Comparison of ENCODE assay signal across 16 mouse cellular contexts in the genomic region with DNA sequence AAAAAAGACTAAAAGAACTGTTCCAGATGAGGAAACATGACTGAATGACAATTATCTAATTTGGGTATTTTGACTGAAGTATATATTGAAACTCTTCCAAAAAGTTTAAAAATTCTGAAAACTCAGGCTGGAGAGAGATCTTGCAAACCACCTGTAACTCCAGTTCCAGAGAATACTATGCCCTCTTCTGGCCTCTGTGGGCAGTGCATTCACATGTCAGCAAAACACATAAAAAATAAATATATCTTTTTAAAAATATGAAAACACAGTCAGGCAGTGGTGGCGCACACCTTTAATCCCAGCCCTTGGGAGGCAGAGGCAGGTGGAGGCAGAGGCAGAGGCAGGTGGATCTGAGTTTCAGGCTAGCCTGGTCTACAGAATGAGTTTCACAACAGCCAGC. TPM values are rescaled to one million over a fixed set of nuclear protein-coding genes. Genes with fewer than 3 reads are reported as not detected.
DNase-seq lines count a peak whose midpoint lies in the region; ATAC-seq and TF ChIP-seq lines count a peak whose summit lies in the region.
"Had no signal": no experiment of that assay in that cellular context is flagged by ENCODE, and none has a peak within 500 bp of the region (broad histone marks: within the 10 kb centered on the region; RNA-seq: fewer than 3 reads in every experiment).

No protein-coding gene starts in this region.

- H3K27ac ChIP-seq in left cerebral cortex, adult 2 months = no peak overlapping the region
- no peak overlapping the region for H3K27ac ChIP-seq in liver, postnatal 0 days (ENCODE audit: low read depth)
- no peak overlapping the region for H3K27ac ChIP-seq in cerebellum, adult 2 months (ENCODE audit: insufficient read depth, low read length)
- H3K27ac ChIP-seq: forebrain, embryonic 12.5 days had no signal

- 77% methylated on average over 1 of the region's 1 CpGs for WGBS in liver, postnatal 0 days (ENCODE audit: insufficient replicate concordance)
- 100% methylated on average over 1 of the region's 1 CpGs for WGBS in cerebellum, adult 2 months

- H3K9me3 ChIP-seq in liver, postnatal 0 days (ENCODE audit: low read length) = no peaks in the 10 kb centered on the region
- H3K9me3 ChIP-seq: forebrain, embryonic 12.5 days; G1E had no signal

- no peak for TF ChIP-seq POLR2A in cerebellum, adult 2 months (IDR thresholded peaks at IDR 0.05; ENCODE audit: borderline replicate concordance, insufficient read depth, low read length)

- no peak for ATAC-seq in liver, postnatal 0 days
- ATAC-seq in activated CD4-positive, CD25-positive, alpha-beta regulatory T cell, adult 4 months = no peak
- ATAC-seq: hindbrain, embryonic 16.5 days had no signal

- no peak overlapping the region for H3K4me3 ChIP-seq in left cerebral cortex, adult 2 months
- H3K4me3 ChIP-seq in liver, postnatal 0 days (ENCODE audit: low read depth, low read length) = no peak overlapping the region
- no peak overlapping the region for H3K4me3 ChIP-seq in cerebellum, adult 2 months (replicated peaks; ENCODE audit: insufficient read depth, low read depth, low read length)
- H3K4me3 ChIP-seq: forebrain, embryonic 12.5 days had no signal

- no peaks in the 10 kb centered on the region for H3K36me3 ChIP-seq in liver, postnatal 0 days (replicated peaks; ENCODE audit: insufficient read depth, low read length)
- H3K36me3 ChIP-seq: forebrain, embryonic 12.5 days had no signal

- 0 out of 2 replicates have a peak, but pooled peaks cover 2% of the 10 kb centered on the region for H3K4me1 ChIP-seq in liver, postnatal 0 days (ENCODE audit: insufficient read depth)
- H3K4me1 ChIP-seq in cerebellum, adult 2 months (ENCODE audit: control insufficient read depth, insufficient read depth, low read length) = no peaks in the 10 kb centered on the region

- no peaks in the 10 kb centered on the region for H3K27me3 ChIP-seq in liver, postnatal 0 days (ENCODE audit: insufficient read depth, low read length)
- no peaks in the 10 kb centered on the region for H3K27me3 ChIP-seq in cerebellum, adult 2 months (ENCODE audit: control insufficient read depth, insufficient read depth, low read length)

- no peak for TF ChIP-seq EP300 in liver, postnatal 0 days (IDR thresholded peaks at IDR 0.05; ENCODE audit: low read depth)

- no peak overlapping the region for H3K9ac ChIP-seq in liver, postnatal 0 days (replicated peaks)
- H3K9ac ChIP-seq: forebrain, embryonic 12.5 days had no signal

- no peak overlapping the region for H3K4me2 ChIP-seq in liver, postnatal 0 days (ENCODE audit: low read depth, low read length)
- H3K4me2 ChIP-seq: forebrain, embryonic 12.5 days; midbrain, embryonic 11.5 days had no signal

- intact Hi-C loops in left cerebral cortex, adult 2 months (cut with DNase I) = no loop called here

- no peak for DNase-seq in left cerebral cortex, adult 2 months (ENCODE audit: extremely low spot score in 1 of 2, low spot score in 2 of 2)
- DNase-seq in left cerebral cortex, adult 18-20 months (ENCODE audit: low spot score in 2 of 2) = no peak
- peak; percentile 43 for DNase-seq in 3T3-L1 (ENCODE audit: low read depth, low spot score)
- DNase-seq in A20 (ENCODE audit: low read depth, low spot score) = peak; percentile 26
- peak; percentile 29 for DNase-seq in liver, postnatal 0 days
- DNase-seq in cerebellum, adult 2 months = no peak
- DNase-seq: cerebellum, adult 11-12 months; heart, postnatal 14 days; kidney, postnatal 14 days; layer of hippocampus, postnatal 36 days; right cerebral cortex, postnatal 14 days had no signal

- TF ChIP-seq CTCF in left cerebral cortex, adult 2 months (IDR thresholded peaks at IDR 0.05) = peak; percentile 25
- peak; percentile 48 for TF ChIP-seq CTCF in liver, postnatal 0 days (IDR thresholded peaks at IDR 0.05; ENCODE audit: low read depth)
- TF ChIP-seq CTCF in cerebellum, adult 2 months (IDR thresholded peaks at IDR 0.05; ENCODE audit: borderline replicate concordance, insufficient read depth, low read depth, low read length) = no peak

RNA-seq across cellular contexts. Expression of a gene that starts 3.7 kb away (rescaled TPM):
- 10 to 100 TPM; 52.7 to 56.0 TPM for total RNA-seq in left cerebral cortex, adult 2 months (2021)
- 10 to 100 TPM; 56.0 to 60.3 TPM for total RNA-seq in left cerebral cortex, adult 18-20 months (2021)
- polyA plus RNA-seq in liver, postnatal 0 days (2015; fragmentation: Nextera tagmentation; extraction: Ambion mirVana) = 2.4 TPM in 2 replicates
- 25.5 and 28.8 TPM in 2 replicates for polyA plus RNA-seq in cerebellum, adult 2 months (2012; rRNA removed)
- polyA plus RNA-seq in activated CD4-positive, CD25-positive, alpha-beta regulatory T cell, adult 4 months (2017; shearing (Covaris generic)) = 10 to 100 TPM; 25.4 to 26.8 TPM

RNA-seq across cellular contexts. Expression of a gene that starts 18.6 kb away (rescaled TPM):
- total RNA-seq in left cerebral cortex, adult 2 months (2021) = 100 to 1,000 TPM; 105 to 116 TPM
- 100 to 1,000 TPM in 1 of 2 experiments, 10 to 100 TPM in 1; 98.9 to 109 TPM for total RNA-seq in left cerebral cortex, adult 18-20 months (2021)
- 3.4 and 3.9 TPM in 2 replicates for polyA plus RNA-seq in liver, postnatal 0 days (2015; fragmentation: Nextera tagmentation; extraction: Ambion mirVana)
- 191 and 195 TPM in 2 replicates for polyA plus RNA-seq in cerebellum, adult 2 months (2012; rRNA removed)
- 1 to 10 TPM; 9.2 to 9.9 TPM for polyA plus RNA-seq in activated CD4-positive, CD25-positive, alpha-beta regulatory T cell, adult 4 months (2017; shearing (Covaris generic))

RNA-seq across cellular contexts. Expression of a gene that starts 44.9 kb away (rescaled TPM):
- 10 to 100 TPM; 14.5 to 16.8 TPM for total RNA-seq in left cerebral cortex, adult 2 months (2021)
- total RNA-seq in left cerebral cortex, adult 18-20 months (2021) = 10 to 100 TPM; 13.3 to 14.3 TPM
- polyA plus RNA-seq in liver, postnatal 0 days (2015; fragmentation: Nextera tagmentation; extraction: Ambion mirVana) = 0.15 TPM in 1 of 2 replicates, not detected in the other
- 18.3 and 21.0 TPM in 2 replicates for polyA plus RNA-seq in cerebellum, adult 2 months (2012; rRNA removed)
- not detected for polyA plus RNA-seq in activated CD4-positive, CD25-positive, alpha-beta regulatory T cell, adult 4 months (2017; shearing (Covaris generic))
- polyA plus RNA-seq: G1E had no signal

Comparison
In these comparisons a context has a peak if more than half of its experiments do, and no peak if none do; other contexts are left out.
1. DNase-seq: peak in 3T3-L1 (single experiment), A20 (single experiment) and liver, postnatal 0 days (single experiment); none in left cerebral cortex, adult 2 months (0 of 2), left cerebral cortex, adult 18-20 months (0 of 2) and cerebellum, adult 2 months (0 of 2).
2. RNA of a gene that starts 18.6 kb away (polyA plus RNA-seq): 191 to 195 TPM in cerebellum, adult 2 months; 9.2 to 9.9 TPM in activated CD4-positive, CD25-positive, alpha-beta regulatory T cell, adult 4 months and 3.4 to 3.9 TPM in liver, postnatal 0 days; every median in the first group is over 10 times any median in the second.
3. RNA of a gene that starts 44.9 kb away (polyA plus RNA-seq): 18.3 to 21.0 TPM in cerebellum, adult 2 months; 0.15 TPM in liver, postnatal 0 days and not detected in activated CD4-positive, CD25-positive, alpha-beta regulatory T cell, adult 4 months; every median in the first group is over 10 times any median in the second.